17 mouse cellular contexts compared by ENCODE assay signal in the genomic region with DNA sequence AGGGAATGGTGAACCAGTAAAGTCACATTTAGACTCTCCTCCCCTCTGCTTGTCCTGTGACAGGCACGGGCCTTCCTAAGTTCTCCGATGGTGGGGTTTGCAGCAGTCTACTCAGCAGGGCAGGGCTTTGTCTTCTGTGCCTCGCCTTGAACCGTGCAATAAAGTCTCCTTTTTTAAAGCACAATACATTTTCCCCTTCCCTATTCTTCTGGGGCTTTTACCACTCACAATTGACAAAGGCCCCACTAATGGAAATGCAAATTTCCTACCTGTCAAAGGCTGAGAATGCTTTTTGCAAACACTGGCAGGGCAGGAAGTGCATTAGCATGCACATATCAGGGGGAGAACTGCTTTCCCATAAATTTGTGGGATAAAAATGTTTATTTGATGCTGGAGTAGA.
DNase-seq lines count a peak whose midpoint lies in the region; ATAC-seq and TF ChIP-seq lines count a peak whose summit lies in the region.
"Had no signal": no experiment of that assay in that cellular context is flagged by ENCODE, and none has a peak within 500 bp of the region (broad histone marks: within the 10 kb centered on the region; RNA-seq: fewer than 3 reads in every experiment).

No protein-coding gene starts in this region.

- peak; percentile 73; the same call in 1 of the 2 replicates for ATAC-seq in midbrain, embryonic 11.5 days (ENCODE audit: low FRiP score)
- no peak for ATAC-seq in midbrain, embryonic 14.5 days (ENCODE audit: low FRiP score, low TSS enrichment)
- ATAC-seq in forebrain, embryonic 13.5 days = peak; percentile 78
- peak; percentile 32; the same call in 1 of the 2 replicates for ATAC-seq in neural tube, embryonic 13.5 days (ENCODE audit: low read depth)

- DNase-seq in midbrain, embryonic 11.5 days (ENCODE audit: low spot score, missing footprints) = peak; percentile 87
- no peak for DNase-seq in midbrain, embryonic 14.5 days
- peak; percentile 22 for DNase-seq in WW6 (ENCODE audit: low read depth, low spot score)
- DNase-seq in cerebellum, postnatal 14 days = no peak
- DNase-seq in left cerebral cortex, adult 2 months (ENCODE audit: extremely low spot score in 1 of 2, low spot score in 2 of 2) = no peak
- DNase-seq: adrenal gland, postnatal 36 days; cerebellum, adult 9-10 months; gastrocnemius, postnatal 14 days; heart, adult 2 months; kidney, adult 11 months; kidney, postnatal 25 days; thymus, postnatal 4 days had no signal

- H3K27ac ChIP-seq in midbrain, embryonic 11.5 days (ENCODE audit: low read depth, low read length) = 0 out of 2 replicates have a peak overlapping the region, but pooled peaks have one; percentile 11
- no peak overlapping the region for H3K27ac ChIP-seq in midbrain, embryonic 14.5 days (replicated peaks; ENCODE audit: low read depth, low read length)
- peak overlapping the region; percentile 67 for H3K27ac ChIP-seq in forebrain, embryonic 13.5 days
- no peak overlapping the region for H3K27ac ChIP-seq in neural tube, embryonic 13.5 days (replicated peaks)
- no peak overlapping the region for H3K27ac ChIP-seq in left cerebral cortex, adult 2 months
- H3K27ac ChIP-seq: heart, adult 2 months; heart, embryonic 15.5 days; limb, embryonic 13.5 days; liver, embryonic 14.5 days had no signal

- intact Hi-C loops in left cerebral cortex, adult 2 months (cut with DNase I) = no loop called here

- no peak overlapping the region for H3K4me2 ChIP-seq in midbrain, embryonic 11.5 days
- H3K4me2 ChIP-seq in midbrain, embryonic 14.5 days (ENCODE audit: low read length) = no peak overlapping the region
- no peak overlapping the region for H3K4me2 ChIP-seq in forebrain, embryonic 13.5 days
- no peak overlapping the region for H3K4me2 ChIP-seq in neural tube, embryonic 13.5 days
- H3K4me2 ChIP-seq: heart, embryonic 15.5 days; limb, embryonic 13.5 days had no signal

- no peak overlapping the region for H3K4me3 ChIP-seq in midbrain, embryonic 11.5 days (ENCODE audit: low read depth, low read length)
- no peak overlapping the region for H3K4me3 ChIP-seq in midbrain, embryonic 14.5 days (replicated peaks; ENCODE audit: low read depth, low read length)
- no peak overlapping the region for H3K4me3 ChIP-seq in forebrain, embryonic 13.5 days
- H3K4me3 ChIP-seq in neural tube, embryonic 13.5 days = no peak overlapping the region
- no peak overlapping the region for H3K4me3 ChIP-seq in left cerebral cortex, adult 2 months
- H3K4me3 ChIP-seq: heart, adult 2 months; heart, embryonic 15.5 days; limb, embryonic 13.5 days had no signal

- WGBS in midbrain, embryonic 11.5 days = 18% methylated on average over 4 of the region's 4 CpGs
- whole genome bisulfite sequencing in midbrain, embryonic 14.5 days = 5% methylated on average over 4 of the region's 4 CpGs
- WGBS in forebrain, embryonic 13.5 days = 1% methylated on average over 4 of the region's 4 CpGs
- 5% methylated on average over 4 of the region's 4 CpGs for WGBS in neural tube, embryonic 13.5 days

- no peaks in the 10 kb centered on the region for H3K36me3 ChIP-seq in midbrain, embryonic 11.5 days (ENCODE audit: control insufficient read depth, insufficient read depth, low read length)
- no peaks in the 10 kb centered on the region for H3K36me3 ChIP-seq in midbrain, embryonic 14.5 days (ENCODE audit: control insufficient read depth, insufficient read depth, low read length)
- H3K36me3 ChIP-seq in forebrain, embryonic 13.5 days (ENCODE audit: poor library complexity, severe bottlenecking) = no peaks in the 10 kb centered on the region
- no peaks in the 10 kb centered on the region for H3K36me3 ChIP-seq in neural tube, embryonic 13.5 days
- H3K36me3 ChIP-seq: heart, embryonic 15.5 days; limb, embryonic 13.5 days had no signal

- H3K9ac ChIP-seq in midbrain, embryonic 11.5 days (ENCODE audit: low read length) = no peak overlapping the region
- no peak overlapping the region for H3K9ac ChIP-seq in midbrain, embryonic 14.5 days (replicated peaks; ENCODE audit: low read length)
- H3K9ac ChIP-seq in forebrain, embryonic 13.5 days = no peak overlapping the region
- peak overlapping the region; percentile 6; the same call in 1 of the 2 replicates for H3K9ac ChIP-seq in neural tube, embryonic 13.5 days
- H3K9ac ChIP-seq: heart, embryonic 15.5 days; limb, embryonic 13.5 days; liver, embryonic 14.5 days had no signal

- no peak for TF ChIP-seq CTCF in left cerebral cortex, adult 2 months (IDR thresholded peaks at IDR 0.05)

- H3K4me1 ChIP-seq in midbrain, embryonic 11.5 days (ENCODE audit: control insufficient read depth, insufficient read depth, low read length) = peaks cover 11% of the 10 kb centered on the region
- no peaks in the 10 kb centered on the region for H3K4me1 ChIP-seq in midbrain, embryonic 14.5 days (ENCODE audit: control insufficient read depth, insufficient read depth, low read length)
- H3K4me1 ChIP-seq in forebrain, embryonic 13.5 days = peaks cover 19% of the 10 kb centered on the region
- peaks cover 14% of the 10 kb centered on the region for H3K4me1 ChIP-seq in neural tube, embryonic 13.5 days (replicated peaks)
- H3K4me1 ChIP-seq: heart, embryonic 15.5 days; limb, embryonic 13.5 days had no signal

- no peaks in the 10 kb centered on the region for H3K27me3 ChIP-seq in midbrain, embryonic 11.5 days (ENCODE audit: control insufficient read depth, insufficient read depth, low read length)
- H3K27me3 ChIP-seq in midbrain, embryonic 14.5 days (ENCODE audit: control insufficient read depth, insufficient read depth, low read length) = no peaks in the 10 kb centered on the region
- H3K27me3 ChIP-seq in forebrain, embryonic 13.5 days = no peaks in the 10 kb centered on the region
- no peaks in the 10 kb centered on the region for H3K27me3 ChIP-seq in neural tube, embryonic 13.5 days
- H3K27me3 ChIP-seq: heart, embryonic 15.5 days; limb, embryonic 13.5 days had no signal

- H3K9me3 ChIP-seq in midbrain, embryonic 11.5 days (ENCODE audit: control insufficient read depth, low read length) = no peaks in the 10 kb centered on the region; the same call in 1 of the 2 replicates
- no peaks in the 10 kb centered on the region for H3K9me3 ChIP-seq in midbrain, embryonic 14.5 days (ENCODE audit: control insufficient read depth, low read length)
- H3K9me3 ChIP-seq in forebrain, embryonic 13.5 days (replicated peaks) = peaks cover 11% of the 10 kb centered on the region; the same call in 1 of the 2 replicates
- H3K9me3 ChIP-seq in neural tube, embryonic 13.5 days = no peaks in the 10 kb centered on the region
- H3K9me3 ChIP-seq: heart, embryonic 15.5 days; limb, embryonic 13.5 days had no signal

Comparison
In these comparisons a context has a peak if more than half of its experiments do, and no peak if none do; other contexts are left out.
1. DNase-seq: peak in midbrain, embryonic 11.5 days (single experiment) and WW6 (single experiment); none in midbrain, embryonic 14.5 days (single experiment), cerebellum, postnatal 14 days (0 of 2) and left cerebral cortex, adult 2 months (0 of 2).
2. H3K27ac ChIP-seq: peak in midbrain, embryonic 11.5 days (single experiment) and forebrain, embryonic 13.5 days (single experiment); none in midbrain, embryonic 14.5 days (single experiment), neural tube, embryonic 13.5 days (single experiment) and left cerebral cortex, adult 2 months (single experiment).